Mouse (Mus musculus) testis, adult 2 months (tissue): Measurements from ENCODE around the gene 1600002K03Rik.

Source experiments
- CTCF ChIP-seq: fragments of 200-500 bp; IDR thresholded peaks from 2 replicates; pipeline ENCODE4 v1.5.1; 2012; ENCODE audit warnings: low read depth, mild to moderate bottlenecking, inconsistent platforms, low read length, moderate library complexity; ENCODE audit not compliant: control insufficient read depth, insufficient read depth, insufficient replicate concordance
- POLR2A ChIP-seq: fragments of 200-500 bp; IDR thresholded peaks from 2 replicates; pipeline ENCODE4 v1.6.1; 2012; ENCODE audit warnings: low read depth, mild to moderate bottlenecking, inconsistent platforms, low read length, moderate library complexity; ENCODE audit not compliant: control insufficient read depth

- TF ChIP-seq CTCF (no peak; the same call in 1 of the 2 replicates), POLR2A (no peak)
Measured at GRCm38 (mm10) chr10:80175536-80176269, 3.0 kb downstream of the 1600002K03Rik start.
